Mouse (Mus musculus): ENCODE results near the gene Zbtb41.

DNA sequence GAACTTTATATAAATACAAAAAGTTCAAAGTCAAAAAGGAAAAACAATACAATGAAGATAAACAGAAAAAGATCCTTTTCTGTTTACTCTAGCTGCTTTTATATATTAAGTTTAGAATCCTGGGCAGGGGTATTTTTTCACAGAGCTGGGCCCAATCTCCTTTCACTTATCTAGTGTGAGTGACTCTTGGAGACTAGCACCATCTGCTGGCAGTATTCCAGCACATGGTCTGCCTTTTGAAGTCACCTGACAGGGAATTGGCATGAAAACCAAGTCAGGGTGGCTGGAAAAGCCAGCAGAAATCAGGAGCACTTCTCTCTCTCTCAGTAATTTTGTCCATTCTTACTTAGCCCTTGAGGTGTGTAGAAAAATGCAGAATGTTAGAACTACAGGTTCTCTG lies 16.3 kb downstream of the Zbtb41 start:
- TF ChIP-seq CTCF (IDR thresholded peaks at IDR 0.05; ENCODE audit: low read depth, low read length), result no peak
- TF ChIP-seq POLR2A (IDR thresholded peaks at IDR 0.05; ENCODE audit: borderline replicate concordance, low read depth, low read length), result no peak

Measured in bone marrow macrophage, adult 2 months (primary cell).